Mouse (Mus musculus): ENCODE measurements around the gene Arhgap15.

GRCm38 (mm10) chr2:43939196-43939595, 190.6 kb downstream of the Arhgap15 start:
- TF ChIP-seq POLR2A (IDR thresholded peaks at IDR 0.05; ENCODE audit: low read depth, low read length) (no peak), CTCF (conservative IDR thresholded peaks at IDR 0.05; ENCODE audit: insufficient read depth, insufficient read length, low read depth, low read length) (no peak)

All from kidney, adult 2 months (tissue).